Mouse (Mus musculus): ENCODE data around the gene Snrpb. TPM values are rescaled to one million over a fixed set of nuclear protein-coding genes. Genes with fewer than 3 reads are reported as not detected.

Gene Snrpb
- polyA plus RNA-seq, 1 experiment from 2014 or later, result 941 TPM

Other genes with a start within 250 kb of the Snrpb start
- not detected in 2 replicates for gene Tgm3, start 167.1 kb downstream of the Snrpb start, polyA plus RNA-seq (2016; fragmentation: Nextera tagmentation; extraction: Ambion mirVana)
- gene Tgm6, start 67.0 kb downstream of the Snrpb start, polyA plus RNA-seq (2016; fragmentation: Nextera tagmentation; extraction: Ambion mirVana), result not detected in 2 replicates
- gene Tmc2, start 15.8 kb upstream of the Snrpb start, polyA plus RNA-seq (2016; fragmentation: Nextera tagmentation; extraction: Ambion mirVana), result not detected in 2 replicates
- 501 and 511 TPM in 2 replicates for gene Nop56, start 95.0 kb upstream of the Snrpb start, polyA plus RNA-seq (2016; fragmentation: Nextera tagmentation; extraction: Ambion mirVana)
- gene Idh3b, start 105.1 kb upstream of the Snrpb start, polyA plus RNA-seq (2016; fragmentation: Nextera tagmentation; extraction: Ambion mirVana), result 136 and 139 TPM in 2 replicates
- gene Ebf4, start 115.8 kb upstream of the Snrpb start, polyA plus RNA-seq (2016; fragmentation: Nextera tagmentation; extraction: Ambion mirVana), result 0.79 and 0.80 TPM in 2 replicates
- gene Cpxm1, start 218.2 kb upstream of the Snrpb start, polyA plus RNA-seq (2016; fragmentation: Nextera tagmentation; extraction: Ambion mirVana), result 36.7 and 41.8 TPM in 2 replicates
- gene Gm28372, start 225.8 kb upstream of the Snrpb start, polyA plus RNA-seq (2016; fragmentation: Nextera tagmentation; extraction: Ambion mirVana), result 0.07 TPM in 1 of 2 replicates, not detected in the other
- gene 1700020A23Rik, start 225.9 kb upstream of the Snrpb start, polyA plus RNA-seq (2016; fragmentation: Nextera tagmentation; extraction: Ambion mirVana), result 0.21 and 0.32 TPM in 2 replicates
- not detected in 2 replicates for gene Tmem239, start 227.1 kb upstream of the Snrpb start, polyA plus RNA-seq (2016; fragmentation: Nextera tagmentation; extraction: Ambion mirVana)
- gene Vps16, start 244.9 kb upstream of the Snrpb start, polyA plus RNA-seq (2016; fragmentation: Nextera tagmentation; extraction: Ambion mirVana), result 110 and 122 TPM in 2 replicates
- 11.8 and 12.4 TPM in 2 replicates for gene Pced1a, start 245.3 kb upstream of the Snrpb start, polyA plus RNA-seq (2016; fragmentation: Nextera tagmentation; extraction: Ambion mirVana)

Data from forebrain, embryonic 10.5 days (tissue).